8 mouse cellular contexts compared by ENCODE assay signal in genomic region chr7:142371398-142371767, GRCm38 (mm10). TPM values are rescaled to one million over a fixed set of nuclear protein-coding genes. Genes with fewer than 3 reads are reported as not detected.
DNase-seq lines count a peak whose midpoint lies in the region; ATAC-seq and TF ChIP-seq lines count a peak whose summit lies in the region.

No protein-coding gene starts in this region.

- H3K36me3 ChIP-seq in forebrain, embryonic 16.5 days (ENCODE audit: control insufficient read depth, insufficient read depth): peaks cover 6% of the 10 kb centered on the region; the same call in 1 of the 2 replicates

- ATAC-seq in forebrain, embryonic 16.5 days: peak; percentile 39
- ATAC-seq in megakaryocyte, adult 5-6 weeks (ENCODE audit: poor library complexity, severe bottlenecking): 0 out of 2 replicates have a peak, but pooled peaks have one; percentile 5

- peaks cover 22% of the 10 kb centered on the region for H3K27me3 ChIP-seq in forebrain, embryonic 16.5 days (replicated peaks; ENCODE audit: control insufficient read depth, insufficient read depth, low read length)

- H3K4me1 ChIP-seq in bone marrow macrophage, adult 2 months (ENCODE audit: control insufficient read depth, insufficient read depth, low read length): 0 out of 2 replicates have a peak, but pooled peaks cover 2% of the 10 kb centered on the region
- H3K4me1 ChIP-seq in forebrain, embryonic 16.5 days (replicated peaks; ENCODE audit: control insufficient read depth, insufficient read depth, low read length): peaks cover 15% of the 10 kb centered on the region

- intact Hi-C loops in gastrocnemius, postnatal 14 days (cut with DNase I; ENCODE audit: low total_unique reads): no loop called here

- no peak for TF ChIP-seq CTCF in bone marrow macrophage, adult 2 months (IDR thresholded peaks at IDR 0.05; ENCODE audit: low read depth, low read length)

- no peak overlapping the region; the same call in 1 of the 2 replicates for H3K9ac ChIP-seq in forebrain, embryonic 16.5 days (replicated peaks; ENCODE audit: low read depth, low read length)

- 12% methylated on average over 11 of the region's 11 CpGs for WGBS in forebrain, embryonic 16.5 days

- H3K27ac ChIP-seq in bone marrow macrophage, adult 2 months (ENCODE audit: insufficient read depth, low read depth, low read length): no peak overlapping the region
- no peak overlapping the region for H3K27ac ChIP-seq in forebrain, embryonic 16.5 days (ENCODE audit: low read length)

- no peak for TF ChIP-seq POLR2A in bone marrow macrophage, adult 2 months (IDR thresholded peaks at IDR 0.05; ENCODE audit: borderline replicate concordance, low read depth, low read length)

- H3K4me2 ChIP-seq in forebrain, embryonic 16.5 days (ENCODE audit: low read length): peak overlapping the region; percentile 74

- no peaks in the 10 kb centered on the region for H3K9me3 ChIP-seq in forebrain, embryonic 16.5 days (ENCODE audit: control insufficient read depth, low read length)

- peak overlapping the region; percentile 41; the same call in 1 of the 2 replicates for H3K4me3 ChIP-seq in bone marrow macrophage, adult 2 months (ENCODE audit: insufficient read depth, low read length)
- H3K4me3 ChIP-seq in forebrain, embryonic 16.5 days (replicated peaks; ENCODE audit: low read length): peak overlapping the region; percentile 45

- DNase-seq in gastrocnemius, postnatal 14 days: peak; percentile 4
- no peak for DNase-seq in gastrocnemius, postnatal 4 days (ENCODE audit: low spot score in 2 of 2)
- peak; percentile 90 for DNase-seq in layer of hippocampus, adult 9-11 months
- peak; percentile 58 for DNase-seq in telencephalon, adult 2 months (ENCODE audit: low read depth, low spot score)
- no peak for DNase-seq in spleen, postnatal 4 days (ENCODE audit: low spot score in 2 of 2)

RNA-seq across cellular contexts. Expression of gene Ifitm10, which starts 2.2 kb away (rescaled TPM):
- total RNA-seq in gastrocnemius, postnatal 14 days (2021): 1 to 10 TPM; 6.7 to 8.4 TPM
- total RNA-seq in gastrocnemius, postnatal 4 days (2021): 1 to 10 TPM in 1 of 2 experiments, not detected in 1; 1.1 TPM
- 0.59 TPM in 1 of 2 replicates, not detected in the other for polyA plus RNA-seq in bone marrow macrophage, adult 2 months (2012; ENCODE audit: insufficient read depth, insufficient read length, missing spikeins)
- polyA plus RNA-seq in forebrain, embryonic 16.5 days (2015; fragmentation: Nextera tagmentation; extraction: Ambion mirVana): 2.6 and 3.8 TPM in 2 replicates
- 2.1 and 3.6 TPM in 2 replicates for total RNA-seq in megakaryocyte, adult 5-6 weeks (2015)
- 0.48 and 1.4 TPM in 2 replicates for total RNA-seq in megakaryocyte, adult 5-6 weeks (2017)

RNA-seq across cellular contexts. Expression of gene Gm49369, which starts 11.1 kb away (rescaled TPM):
- 1 to 10 TPM; 1.0 to 4.1 TPM for total RNA-seq in gastrocnemius, postnatal 14 days (2021)
- 1 to 10 TPM in 1 of 2 experiments, not detected in 1; 1.3 TPM for total RNA-seq in gastrocnemius, postnatal 4 days (2021)
- 1.1 TPM in 1 of 2 replicates, not detected in the other for polyA plus RNA-seq in bone marrow macrophage, adult 2 months (2012; ENCODE audit: insufficient read depth, insufficient read length, missing spikeins)
- not detected in 2 replicates for polyA plus RNA-seq in forebrain, embryonic 16.5 days (2015; fragmentation: Nextera tagmentation; extraction: Ambion mirVana)
- total RNA-seq in megakaryocyte, adult 5-6 weeks (2015): not detected in 2 replicates
- 24.9 and 36.8 TPM in 2 replicates for total RNA-seq in megakaryocyte, adult 5-6 weeks (2017)

RNA-seq across cellular contexts. Expression of gene Ctsd, which starts 16.5 kb away (rescaled TPM):
- total RNA-seq in gastrocnemius, postnatal 14 days (2021): 100 to 1,000 TPM; 268 to 284 TPM
- 100 to 1,000 TPM; 265 to 273 TPM for total RNA-seq in gastrocnemius, postnatal 4 days (2021)
- 2,800 and 3,060 TPM in 2 replicates for polyA plus RNA-seq in bone marrow macrophage, adult 2 months (2012; ENCODE audit: insufficient read depth, insufficient read length, missing spikeins)
- 203 and 208 TPM in 2 replicates for polyA plus RNA-seq in forebrain, embryonic 16.5 days (2015; fragmentation: Nextera tagmentation; extraction: Ambion mirVana)
- total RNA-seq in megakaryocyte, adult 5-6 weeks (2015): 193 and 197 TPM in 2 replicates
- total RNA-seq in megakaryocyte, adult 5-6 weeks (2017): 218 and 236 TPM in 2 replicates

Comparison
In these comparisons a context has a peak if more than half of its experiments do, and no peak if none do; other contexts are left out.
1. DNase-seq: peak in gastrocnemius, postnatal 14 days (single experiment), layer of hippocampus, adult 9-11 months (single experiment) and telencephalon, adult 2 months (single experiment); none in gastrocnemius, postnatal 4 days (0 of 2) and spleen, postnatal 4 days (0 of 2).